Mouse (Mus musculus): ENCODE results near the gene Rdh16f1.

Gene Rdh16f1

GRCm38 (mm10) chr10:127759181-127760110, at the start of gene Rdh16f1, which contains the start of gene Rdh1:
TSS of gene Rdh16f1 (plus strand) at chr10:127759787.
TSS of gene Rdh1 (plus strand) at chr10:127759721.
- DNase-seq (ENCODE audit: low spot score): no peak

DNA sequence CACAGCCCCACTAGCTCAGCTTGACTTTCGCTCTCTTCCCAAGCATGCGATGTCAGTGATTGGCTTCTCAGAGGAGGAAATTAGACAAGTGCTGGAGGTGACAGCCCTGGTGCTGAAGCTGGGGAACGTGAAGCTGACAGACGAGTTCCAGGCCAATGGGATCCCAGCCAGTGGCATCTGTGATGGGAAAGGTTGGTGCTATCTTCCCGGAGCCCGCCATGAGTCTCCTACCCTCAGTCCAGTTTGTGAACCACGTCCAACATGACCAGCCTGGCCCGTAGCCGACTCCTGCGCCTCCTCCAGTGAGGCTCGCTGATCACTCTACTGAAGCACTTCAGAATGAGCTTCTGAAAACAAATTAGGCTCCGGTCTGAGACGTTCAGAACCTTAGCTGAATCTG, 49.3 kb upstream of the Rdh16f1 start:
- no peak for DNase-seq (ENCODE audit: low spot score)

DNA sequence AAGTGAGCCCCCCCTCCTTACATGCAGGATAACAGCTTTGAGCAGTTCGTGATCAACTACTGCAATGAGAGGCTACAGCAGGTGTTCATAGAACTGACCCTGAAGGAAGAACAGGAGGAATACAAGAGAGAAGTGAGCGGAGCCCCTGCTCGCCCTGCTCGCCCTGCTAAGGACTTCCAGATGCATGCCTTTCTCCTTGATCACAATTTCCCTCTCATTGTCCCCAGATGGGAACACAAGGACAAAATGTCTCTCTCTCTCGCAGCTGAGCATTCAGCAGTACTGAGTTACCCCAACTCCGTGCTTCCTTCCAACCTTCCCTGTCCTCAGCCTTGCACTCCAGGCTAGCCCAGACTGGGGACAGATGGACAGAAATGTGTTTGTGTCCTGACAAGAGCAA, 46.9 kb upstream of the Rdh16f1 start:
- no peak for DNase-seq (ENCODE audit: low spot score)

GRCm38 (mm10) chr10:127721671-127722418, 37.7 kb upstream of the Rdh16f1 start:
- DNase-seq (ENCODE audit: low spot score): no peak

DNA sequence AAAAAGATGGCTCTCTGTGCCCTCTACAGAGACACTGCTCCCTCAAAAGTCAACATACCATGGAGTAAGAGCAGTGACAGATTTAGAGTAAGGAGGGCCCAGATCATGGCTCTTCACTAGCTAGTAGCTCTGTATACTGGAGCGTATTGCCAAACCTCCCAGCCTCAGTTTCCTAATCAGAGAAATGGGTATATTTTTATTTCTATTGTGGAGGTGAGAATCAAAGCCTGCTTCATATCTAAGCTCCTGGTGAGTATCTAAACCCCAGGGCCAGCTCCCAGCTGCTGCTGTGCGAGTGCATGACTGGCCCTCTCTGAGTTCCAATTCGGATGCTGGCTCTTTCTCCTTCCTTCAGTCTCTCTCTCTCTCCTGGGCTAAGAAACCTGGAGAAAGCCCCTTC, 35.4 kb upstream of the Rdh16f1 start, which contains the start of gene Tac2:
TSS of gene Tac2 (plus strand) at position 301 of the 400 bp plus-strand sequence.
- no peak for DNase-seq (ENCODE audit: low spot score)

DNA sequence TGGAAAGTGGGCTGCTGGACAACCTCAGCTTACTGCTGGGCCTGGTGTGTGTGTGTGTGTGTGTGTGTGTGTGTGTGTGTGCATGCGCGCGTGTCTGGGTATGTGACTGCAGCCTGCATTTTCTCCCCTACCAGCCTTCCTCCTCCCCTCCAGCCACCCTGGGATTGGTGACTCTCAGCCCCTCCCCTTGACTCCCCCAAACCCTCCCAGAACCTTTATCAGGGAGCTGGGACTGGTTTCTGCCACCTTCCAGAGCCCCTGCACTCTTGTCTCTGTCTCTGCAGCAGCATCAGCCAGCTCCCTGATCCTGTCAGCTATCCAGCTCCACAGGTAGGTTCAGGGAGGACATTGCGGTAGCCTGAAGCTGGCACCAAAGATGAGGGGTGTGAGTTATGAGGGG, 34.5 kb upstream of the Rdh16f1 start:
- no peak for DNase-seq (ENCODE audit: low spot score)

GRCm38 (mm10) chr10:127728437-127728836, 31.1 kb upstream of the Rdh16f1 start:
- no peak for DNase-seq (ENCODE audit: low spot score)

GRCm38 (mm10) chr10:127730285-127730932, 29.2 kb upstream of the Rdh16f1 start:
- DNase-seq (ENCODE audit: low spot score): no peak

DNA sequence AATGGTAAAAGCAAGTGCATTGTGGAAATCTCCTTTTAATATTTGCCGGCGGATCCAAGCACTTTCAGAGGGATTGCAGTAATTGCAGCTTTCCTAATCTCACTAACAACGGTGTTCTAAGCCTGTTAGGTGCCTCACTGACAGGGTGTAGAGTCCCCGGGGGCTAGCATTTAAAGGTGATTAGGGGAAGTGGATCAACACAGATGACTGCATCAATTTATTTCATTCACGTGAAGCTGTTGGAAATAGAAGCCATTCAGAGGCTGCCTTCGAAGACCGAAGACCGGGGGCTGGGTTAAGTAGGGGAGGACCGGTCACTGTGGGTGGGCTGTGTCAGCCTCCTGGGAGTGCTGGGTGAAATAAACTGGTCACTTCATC, 28.7 kb upstream of the Rdh16f1 start:
- no peak for DNase-seq (ENCODE audit: low spot score)

DNA sequence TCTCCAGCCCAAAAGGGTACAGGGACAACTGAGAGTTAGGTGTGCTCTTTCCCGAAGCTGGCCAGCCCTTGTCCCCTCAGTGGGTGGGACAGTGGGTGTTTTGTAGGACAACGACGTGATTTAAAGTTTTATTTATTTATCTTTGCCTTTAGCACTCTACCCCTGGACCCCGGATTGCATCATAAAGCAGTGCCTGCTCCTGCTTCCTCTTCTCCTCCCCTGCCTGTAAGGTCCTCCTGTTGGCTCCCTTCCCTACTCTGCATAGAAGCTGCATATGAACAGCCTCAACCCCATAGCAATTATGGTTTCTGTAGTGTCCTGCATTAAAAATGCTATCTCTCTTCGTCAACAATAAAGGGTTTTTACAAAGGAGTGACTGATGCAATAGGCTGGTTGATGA, 28.2 kb upstream of the Rdh16f1 start:
- no peak for DNase-seq (ENCODE audit: low spot score)

GRCm38 (mm10) chr10:127734434-127734833, 25.2 kb upstream of the Rdh16f1 start:
- DNase-seq (ENCODE audit: low spot score): no peak

GRCm38 (mm10) chr10:127736266-127736665, 23.3 kb upstream of the Rdh16f1 start:
- no peak for DNase-seq (ENCODE audit: low spot score)

GRCm38 (mm10) chr10:127736916-127737315, 22.7 kb upstream of the Rdh16f1 start:
- DNase-seq (ENCODE audit: low spot score): no peak

DNA sequence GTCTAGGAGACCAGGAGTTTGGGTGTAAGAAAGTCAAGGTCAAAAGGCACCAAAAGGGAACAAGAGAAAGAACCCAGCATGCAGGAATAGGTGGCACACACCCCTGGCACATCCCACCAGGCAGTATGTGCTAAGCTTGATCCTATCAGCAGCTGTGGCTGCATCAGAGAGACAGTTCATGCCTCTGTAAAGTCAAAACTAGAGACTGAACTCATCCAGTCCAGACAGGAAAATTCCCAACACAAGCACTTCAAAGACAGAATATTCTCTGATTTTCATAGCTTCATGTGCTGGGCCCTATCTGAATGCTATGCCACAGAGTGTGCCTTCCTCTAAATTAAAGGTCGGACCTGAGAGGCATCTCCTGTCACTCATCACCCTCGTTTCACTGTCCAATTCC, 22.0 kb upstream of the Rdh16f1 start:
- DNase-seq (ENCODE audit: low spot score): no peak

- no peak for DNase-seq (ENCODE audit: low spot score)
These were observed 21.3 kb upstream of the Rdh16f1 start for GRCm38 (mm10) chr10:127738151-127738882.

DNA sequence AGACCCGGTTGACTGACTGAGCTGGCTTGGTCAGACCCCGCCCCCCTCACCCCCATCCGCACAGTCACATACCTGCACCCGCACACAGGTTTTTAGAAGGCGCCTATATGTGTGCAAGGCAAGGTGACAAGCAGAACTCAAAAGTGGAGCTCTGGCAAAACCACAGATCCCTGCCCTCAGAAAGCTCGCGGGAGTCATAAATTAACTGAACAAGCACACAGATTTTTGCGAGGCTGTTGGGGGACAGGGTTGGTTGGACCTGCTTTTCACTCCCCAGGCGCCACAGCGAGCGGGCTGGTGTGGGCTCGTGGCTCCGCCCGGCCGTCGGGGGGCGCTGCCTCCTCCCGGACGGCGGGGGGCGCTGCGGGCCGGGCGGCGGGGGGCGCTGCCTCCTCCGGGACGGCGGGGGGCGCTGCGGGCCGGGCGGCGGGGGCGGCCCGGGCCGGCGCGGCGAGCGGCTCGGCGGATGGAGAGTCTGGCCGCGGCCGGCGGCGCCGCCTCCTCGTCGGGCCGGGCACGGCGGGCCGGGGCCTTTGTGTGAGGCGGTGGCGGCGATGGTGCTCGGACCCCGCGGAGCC, 20.4 kb upstream of the Rdh16f1 start, which contains the start of gene Zbtb39:
TSS of gene Zbtb39 (plus strand) at position 456 of the 578 bp plus-strand sequence.
- DNase-seq (ENCODE audit: low spot score): no peak

DNA sequence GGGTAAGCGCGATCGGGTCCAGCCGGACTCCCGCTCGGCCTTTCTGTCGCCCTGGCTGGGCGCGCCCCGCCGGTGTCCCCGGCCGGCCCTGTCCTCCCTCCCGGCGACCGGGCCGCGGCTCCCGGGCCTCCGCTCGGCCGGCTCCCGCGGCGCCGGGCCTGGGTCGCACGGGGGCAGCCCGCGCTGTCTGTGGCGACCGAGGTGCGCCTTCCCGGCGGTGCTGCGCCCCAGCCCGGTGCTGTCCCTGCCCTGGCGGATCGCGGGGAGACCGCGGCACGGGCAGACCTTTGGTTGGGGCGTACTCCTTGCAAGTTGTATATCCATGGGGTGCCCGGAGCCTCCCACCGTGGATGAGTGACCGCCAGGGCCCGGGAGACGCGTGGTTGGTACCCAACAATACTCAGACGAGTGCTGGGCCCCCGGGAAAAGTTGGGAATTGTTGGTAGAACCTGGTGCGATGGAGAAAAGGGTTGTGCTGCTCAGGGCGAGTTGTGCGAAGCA, 19.9 kb upstream of the Rdh16f1 start:
- DNase-seq (ENCODE audit: low spot score): no peak

DNA sequence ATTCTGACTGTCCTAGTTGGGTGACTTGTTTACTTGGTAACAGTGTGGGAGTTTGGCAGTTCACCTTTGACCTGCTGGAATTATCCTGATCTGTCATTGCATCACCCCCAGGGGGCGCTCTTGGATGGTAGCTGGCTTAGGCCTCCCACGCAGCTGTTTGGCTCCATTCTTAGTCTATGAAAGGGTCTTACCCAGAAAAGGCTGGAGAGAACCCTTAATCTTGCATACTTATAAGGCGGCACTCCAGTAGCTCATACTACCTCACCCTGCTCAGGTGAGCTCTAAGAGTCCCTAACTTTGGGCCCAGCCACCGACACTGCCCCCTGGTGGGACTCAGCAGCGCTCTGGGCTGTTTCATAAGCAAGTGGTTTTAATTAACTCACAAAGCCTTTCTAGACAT, 14.9 kb upstream of the Rdh16f1 start:
- no peak for DNase-seq (ENCODE audit: low spot score)

DNA sequence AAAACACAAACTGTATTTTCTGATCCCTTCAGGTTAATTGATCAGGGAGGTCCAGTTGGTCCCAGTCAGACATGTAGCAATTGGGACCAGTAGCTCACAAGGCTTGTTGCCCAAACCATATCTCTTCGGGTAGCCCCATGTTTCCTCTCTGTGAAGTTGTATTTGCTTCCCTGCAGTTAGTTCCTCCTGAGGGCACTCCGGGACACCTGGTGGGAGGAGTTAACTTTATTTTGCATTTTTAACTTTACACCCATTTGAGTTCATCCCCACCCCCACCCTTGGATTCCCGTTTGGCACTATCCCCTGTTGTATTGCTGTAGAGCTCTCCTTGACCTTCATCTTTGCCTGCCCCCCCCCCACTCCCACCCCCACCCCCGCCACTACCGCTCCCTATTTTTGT, 13.7 kb upstream of the Rdh16f1 start:
- no peak for DNase-seq (ENCODE audit: low spot score)

DNA sequence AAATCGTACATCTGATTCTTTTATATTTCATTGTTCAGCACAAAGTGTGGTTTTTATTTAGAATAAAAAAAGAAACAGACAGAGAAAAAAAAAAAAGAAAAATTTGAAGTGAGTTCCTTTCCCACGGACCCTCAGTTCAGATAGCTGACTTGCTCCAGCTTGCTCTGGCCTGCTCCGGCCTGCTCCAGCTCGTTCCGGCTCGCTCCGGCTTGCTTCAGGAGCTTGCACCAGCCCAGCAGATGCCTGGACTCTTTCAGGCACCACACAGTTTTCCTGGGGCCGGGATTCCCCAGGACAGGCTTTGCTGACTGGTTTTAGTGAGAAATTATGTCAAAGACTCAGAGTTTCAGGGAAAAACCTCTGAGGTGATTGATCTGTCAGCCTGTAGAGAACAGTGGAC, 12.3 kb upstream of the Rdh16f1 start:
- DNase-seq (ENCODE audit: low spot score): no peak

All from layer of hippocampus, adult 9-10 months (tissue).